Mouse (Mus musculus): ENCODE data around the gene Cadm4. TPM values are rescaled to one million over a fixed set of nuclear protein-coding genes. Genes with fewer than 3 reads are reported as not detected.

Cadm4 gene
- total and polyA plus RNA-seq, 2 experiments from 2014 or later = 102 to 412 TPM

GRCm38 (mm10) chr7:24476338-24476737 lies 5.5 kb upstream of the Cadm4 start:
- H3K36me3 ChIP-seq (ENCODE audit: insufficient read depth) = no peaks in the 10 kb centered on the region
- no peak overlapping the region for H3K27ac ChIP-seq (ENCODE audit: low read depth, low read length)
- H3K9me3 ChIP-seq (ENCODE audit: low read length) = no peaks in the 10 kb centered on the region
- no peak overlapping the region for H3K4me3 ChIP-seq (ENCODE audit: low read depth, low read length)
- peaks cover 14% of the 10 kb centered on the region; the same call in 1 of the 2 replicates for H3K4me1 ChIP-seq (ENCODE audit: insufficient read depth)
- DNase-seq (no peak), ATAC-seq (no peak)
- TF ChIP-seq CTCF (IDR thresholded peaks at IDR 0.05; ENCODE audit: low read depth) = no peak
- no peak overlapping the region for H3K9ac ChIP-seq
- H3K27me3 ChIP-seq (ENCODE audit: insufficient read depth, low read length) = no peaks in the 10 kb centered on the region
- 75% methylated on average over 8 of the region's 8 CpGs for WGBS
- H3K4me2 ChIP-seq (ENCODE audit: low read depth) = no peak overlapping the region

- no peaks in the 10 kb centered on the region for H3K9me3 ChIP-seq (ENCODE audit: low read length)
- H3K4me2 ChIP-seq (ENCODE audit: low read depth) = no peak overlapping the region
- H3K27me3 ChIP-seq (ENCODE audit: insufficient read depth, low read length) = no peaks in the 10 kb centered on the region
- ATAC-seq (no peak), DNase-seq (no peak)
- 85% methylated on average over 7 of the region's 7 CpGs for WGBS
- no peaks in the 10 kb centered on the region for H3K36me3 ChIP-seq (ENCODE audit: insufficient read depth)
- no peak overlapping the region for H3K4me3 ChIP-seq (ENCODE audit: low read depth, low read length)
- peaks cover 14% of the 10 kb centered on the region; the same call in 1 of the 2 replicates for H3K4me1 ChIP-seq (ENCODE audit: insufficient read depth)
- H3K27ac ChIP-seq (ENCODE audit: low read depth, low read length) = no peak overlapping the region
- no peak overlapping the region for H3K9ac ChIP-seq
- TF ChIP-seq CTCF (IDR thresholded peaks at IDR 0.05; ENCODE audit: low read depth) = no peak
Measured at GRCm38 (mm10) chr7:24476856-24477255, 5.0 kb upstream of the Cadm4 start.

- ATAC-seq = no peak
- H3K27ac ChIP-seq (ENCODE audit: low read depth, low read length) = no peak overlapping the region
- no peak for TF ChIP-seq CTCF (IDR thresholded peaks at IDR 0.05; ENCODE audit: low read depth)
- no peak for DNase-seq
- H3K4me1 ChIP-seq (ENCODE audit: insufficient read depth) = peaks cover 14% of the 10 kb centered on the region; the same call in 1 of the 2 replicates
- no peak overlapping the region for H3K9ac ChIP-seq
- H3K9me3 ChIP-seq (ENCODE audit: low read length) = no peaks in the 10 kb centered on the region
- no peak overlapping the region for H3K4me2 ChIP-seq (ENCODE audit: low read depth)
- no peak overlapping the region for H3K4me3 ChIP-seq (ENCODE audit: low read depth, low read length)
- no peaks in the 10 kb centered on the region for H3K36me3 ChIP-seq (ENCODE audit: insufficient read depth)
- WGBS = 91% methylated on average over 5 of the region's 5 CpGs
- no peaks in the 10 kb centered on the region for H3K27me3 ChIP-seq (ENCODE audit: insufficient read depth, low read length)
Measured at GRCm38 (mm10) chr7:24478911-24479310, 2.9 kb upstream of the Cadm4 start.

GRCm38 (mm10) chr7:24479685-24480084 lies 2.1 kb upstream of the Cadm4 start:
- H3K36me3 ChIP-seq (ENCODE audit: insufficient read depth) = no peaks in the 10 kb centered on the region
- H3K9me3 ChIP-seq (ENCODE audit: low read length) = no peaks in the 10 kb centered on the region
- 86% methylated on average over 2 of the region's 2 CpGs for WGBS

GRCm38 (mm10) chr7:24480121-24480941 lies 1.5 kb upstream of the Cadm4 start:
- H3K4me2 ChIP-seq (ENCODE audit: low read depth) = peak overlapping the region; percentile 77
- ATAC-seq (no peak), DNase-seq (no peak)
- H3K4me1 ChIP-seq (ENCODE audit: insufficient read depth) = peaks cover 18% of the 10 kb centered on the region
- H3K36me3 ChIP-seq (ENCODE audit: insufficient read depth) = no peaks in the 10 kb centered on the region
- H3K27ac ChIP-seq (ENCODE audit: low read depth, low read length) = 0 out of 2 replicates have a peak overlapping the region, but pooled peaks have one; percentile 15
- H3K9me3 ChIP-seq (ENCODE audit: low read length) = no peaks in the 10 kb centered on the region
- peak overlapping the region; percentile 87; the same call in 1 of the 2 replicates for H3K9ac ChIP-seq
- TF ChIP-seq CTCF (IDR thresholded peaks at IDR 0.05; ENCODE audit: low read depth) = no peak
- WGBS = 47% methylated on average over 18 of the region's 18 CpGs
- no peaks in the 10 kb centered on the region for H3K27me3 ChIP-seq (ENCODE audit: insufficient read depth, low read length)
- peak overlapping the region; percentile 76 for H3K4me3 ChIP-seq (ENCODE audit: low read depth, low read length)

More at GRCm38 (mm10) chr7:24479685-24480084, 2.1 kb upstream of the Cadm4 start:
- H3K4me1 ChIP-seq (ENCODE audit: insufficient read depth) = peaks cover 22% of the 10 kb centered on the region
- no peak overlapping the region for H3K9ac ChIP-seq
- no peak overlapping the region for H3K27ac ChIP-seq (ENCODE audit: low read depth, low read length)
- DNase-seq (no peak), ATAC-seq (no peak)
- no peaks in the 10 kb centered on the region for H3K27me3 ChIP-seq (ENCODE audit: insufficient read depth, low read length)
- H3K4me2 ChIP-seq (ENCODE audit: low read depth) = no peak overlapping the region
- H3K4me3 ChIP-seq (ENCODE audit: low read depth, low read length) = no peak overlapping the region
- TF ChIP-seq CTCF (IDR thresholded peaks at IDR 0.05; ENCODE audit: low read depth) = no peak

- Histone ChIP-seq H3K4me3 (ENCODE audit: low read depth, low read length) (peak overlapping the region; percentile 76), H3K36me3 (ENCODE audit: insufficient read depth) (no peaks in the 10 kb centered on the region), H3K27me3 (ENCODE audit: insufficient read depth, low read length) (no peaks in the 10 kb centered on the region), H3K4me2 (ENCODE audit: low read depth) (peak overlapping the region; percentile 77), H3K9ac (peak overlapping the region; percentile 87), H3K9me3 (ENCODE audit: low read length) (no peaks in the 10 kb centered on the region), H3K27ac (ENCODE audit: low read depth, low read length) (peak overlapping the region; percentile 89), H3K4me1 (ENCODE audit: insufficient read depth) (peaks cover 25% of the 10 kb centered on the region)
- no peak for TF ChIP-seq CTCF (IDR thresholded peaks at IDR 0.05; ENCODE audit: low read depth)
- DNase-seq (no peak), ATAC-seq (no peak; the same call in 1 of the 2 replicates)
- 10% methylated on average over 14 of the region's 14 CpGs for WGBS
Measured at GRCm38 (mm10) chr7:24480986-24481473, 793 bp upstream of the Cadm4 start.
